Mouse (Mus musculus) bone marrow, adult 2 months (tissue): ENCODE data around the gene Numa1.
"Not testable (repeated sequence)": the region's sequence is repeated elsewhere in the genome, so short reads cannot be mapped to it uniquely, and the experiment has no call there.

ENCODE experiments used
- CTCF ChIP-seq: fragments of 200-500 bp; IDR thresholded peaks from 2 replicates; pipeline ENCODE4 v1.5.1; 2011; ENCODE audit warnings: low read length, control low read depth; ENCODE audit not compliant: control insufficient read depth, insufficient read depth
- POLR2A ChIP-seq: fragments of 200-500 bp; IDR thresholded peaks from 2 replicates; pipeline ENCODE4 v1.6.1; 2011; ENCODE audit warnings: low read depth, mild to moderate bottlenecking, control low read depth, low read length, borderline replicate concordance; ENCODE audit not compliant: control insufficient read depth

- not testable (repeated sequence) for TF ChIP-seq CTCF, POLR2A
These were observed 114.6 kb downstream of the Numa1 start for GRCm38 (mm10) chr7:102048524-102048923.
